Mouse (Mus musculus): ENCODE data around the gene Slc46a1. TPM values are rescaled to one million over a fixed set of nuclear protein-coding genes. Genes with fewer than 3 reads are reported as not detected.

Slc46a1 gene
- total RNA-seq, 2 experiments from 2014 or later, result 1.5 to 2.0 TPM

DNA sequence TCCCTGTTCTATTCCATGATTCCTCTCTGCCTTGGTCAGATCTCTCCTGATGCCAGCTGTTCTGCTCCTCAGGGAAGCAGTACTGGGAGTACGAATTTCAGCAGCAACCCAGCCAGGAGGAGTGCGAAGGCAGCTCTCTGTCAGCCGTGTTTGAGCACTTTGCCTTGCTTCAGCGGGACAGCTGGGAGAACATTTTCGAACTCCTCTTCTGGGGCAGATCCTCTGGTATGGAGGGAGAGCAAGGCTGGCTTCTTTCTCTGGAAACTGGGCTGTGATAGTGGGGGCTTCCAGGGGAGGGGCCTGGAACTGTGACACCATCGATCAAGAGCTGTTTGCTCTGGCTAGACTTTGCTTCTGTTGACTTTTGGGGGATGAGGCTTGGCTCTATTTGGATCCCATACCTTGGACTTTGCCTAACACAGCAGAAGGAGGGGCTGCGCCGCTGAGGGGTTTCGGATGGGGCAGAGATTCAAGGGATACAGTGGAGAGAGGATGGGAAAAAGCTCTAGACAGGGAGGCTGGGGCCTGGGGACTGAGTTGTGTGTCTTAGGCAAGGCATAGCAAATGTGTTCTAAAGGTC, 35.2 kb downstream of the Slc46a1 start:
- intact Hi-C loops (cut with DNase I), result no loop called here
- DNase-seq, result no peak

DNA sequence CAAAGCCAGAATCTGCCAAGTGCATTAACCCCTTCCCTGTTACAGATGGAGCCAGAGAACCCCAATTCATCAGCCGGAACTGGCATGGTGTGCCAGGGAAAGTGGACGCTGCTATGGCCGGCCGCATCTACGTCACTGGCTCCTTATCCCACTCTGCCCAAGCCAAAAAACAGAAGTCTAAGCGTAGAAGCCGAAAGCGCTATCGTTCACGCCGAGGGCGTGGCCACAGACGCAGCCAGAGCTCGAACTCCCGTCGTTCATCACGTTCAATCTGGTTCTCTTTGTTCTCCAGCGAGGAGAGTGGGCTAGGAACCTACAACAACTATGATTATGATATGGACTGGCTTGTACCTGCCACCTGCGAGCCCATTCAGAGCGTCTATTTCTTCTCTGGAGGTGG, 36.0 kb downstream of the Slc46a1 start:
- DNase-seq, result no peak

DNA sequence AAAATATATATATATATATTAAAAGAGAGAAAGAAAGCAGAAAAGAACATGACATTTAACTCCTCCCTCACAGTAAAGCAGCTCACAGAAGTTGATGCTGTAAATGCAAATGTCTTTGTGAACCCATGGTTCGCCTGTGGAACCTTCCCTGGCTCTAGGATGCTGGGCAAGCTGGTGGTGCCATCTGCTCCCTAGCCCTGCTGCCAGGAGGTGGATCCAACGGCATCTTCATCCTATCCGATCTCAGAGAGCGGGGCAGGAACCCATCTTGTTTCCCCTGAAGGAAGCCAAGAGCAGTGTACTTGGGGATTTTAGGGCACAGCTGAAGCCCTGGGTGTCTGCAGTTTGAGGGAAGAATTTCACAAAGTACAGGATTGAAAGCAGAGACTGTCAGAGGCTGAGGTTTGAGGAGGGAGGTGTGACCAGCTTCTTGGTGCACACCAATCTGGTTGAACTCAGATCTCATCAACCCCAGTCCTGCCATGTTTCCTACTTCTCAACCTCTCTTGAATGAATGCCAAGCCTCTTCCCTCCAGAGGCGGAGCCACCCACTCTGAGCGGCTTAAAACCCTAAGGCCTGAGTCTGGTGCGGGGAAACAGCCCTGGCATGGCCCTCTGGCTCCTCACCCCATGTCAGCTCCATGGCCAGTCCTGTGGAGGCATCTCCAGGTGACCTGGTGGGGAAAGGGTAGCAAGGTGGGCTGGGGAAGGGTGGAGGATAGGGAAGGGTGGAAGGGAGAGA, 37.6 kb downstream of the Slc46a1 start, which contains the start of gene Sebox:
Sebox (plus strand) TSS at position 539 of the 742 bp plus-strand sequence.
- intact Hi-C loops (cut with DNase I), result no loop called here
- DNase-seq, result no peak

More for the DNA sequence above, 36.0 kb downstream of the Slc46a1 start:
- intact Hi-C loops (cut with DNase I), result no loop called here

DNA sequence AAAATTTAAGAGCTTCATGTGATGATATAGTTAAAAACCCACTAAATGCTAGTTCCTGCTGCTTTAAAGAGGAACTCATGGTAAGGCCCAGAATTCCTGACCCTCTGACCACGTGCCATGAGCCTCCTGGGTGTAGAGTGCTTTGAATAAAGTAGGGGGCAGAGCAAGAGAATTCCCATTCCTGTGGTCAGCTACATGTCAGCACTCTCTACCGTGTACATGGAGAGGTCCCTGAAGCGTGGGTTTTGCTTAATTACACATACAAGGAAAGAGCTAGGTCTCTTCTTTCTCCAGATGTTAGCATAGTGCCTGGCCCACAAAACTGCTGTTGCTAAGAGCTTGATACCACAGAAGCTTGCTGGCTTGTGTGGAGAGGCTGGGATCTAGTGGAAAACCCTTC, 39.9 kb downstream of the Slc46a1 start:
- no peak for DNase-seq
- intact Hi-C loops (cut with DNase I), result no loop called here

DNA sequence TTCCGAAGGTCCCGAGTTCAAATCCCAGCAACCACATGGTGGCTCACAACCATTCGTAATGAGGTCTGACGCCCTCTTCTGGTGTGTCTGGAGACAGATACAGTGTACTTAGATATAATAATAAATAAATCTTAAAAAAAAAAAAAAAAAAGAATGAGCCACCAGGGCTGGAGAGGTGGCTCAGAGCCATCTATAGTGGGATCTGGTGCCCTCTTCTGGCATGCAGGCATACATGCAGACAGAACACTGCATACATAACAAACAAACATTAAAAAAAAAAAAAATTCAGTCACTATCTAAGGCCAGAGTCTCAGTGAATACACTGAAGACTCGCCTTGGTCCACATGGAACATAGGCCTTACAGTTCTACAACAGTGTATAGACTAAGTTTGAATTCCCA, 43.7 kb downstream of the Slc46a1 start:
- intact Hi-C loops (cut with DNase I), result no loop called here
- DNase-seq, result no peak

DNA sequence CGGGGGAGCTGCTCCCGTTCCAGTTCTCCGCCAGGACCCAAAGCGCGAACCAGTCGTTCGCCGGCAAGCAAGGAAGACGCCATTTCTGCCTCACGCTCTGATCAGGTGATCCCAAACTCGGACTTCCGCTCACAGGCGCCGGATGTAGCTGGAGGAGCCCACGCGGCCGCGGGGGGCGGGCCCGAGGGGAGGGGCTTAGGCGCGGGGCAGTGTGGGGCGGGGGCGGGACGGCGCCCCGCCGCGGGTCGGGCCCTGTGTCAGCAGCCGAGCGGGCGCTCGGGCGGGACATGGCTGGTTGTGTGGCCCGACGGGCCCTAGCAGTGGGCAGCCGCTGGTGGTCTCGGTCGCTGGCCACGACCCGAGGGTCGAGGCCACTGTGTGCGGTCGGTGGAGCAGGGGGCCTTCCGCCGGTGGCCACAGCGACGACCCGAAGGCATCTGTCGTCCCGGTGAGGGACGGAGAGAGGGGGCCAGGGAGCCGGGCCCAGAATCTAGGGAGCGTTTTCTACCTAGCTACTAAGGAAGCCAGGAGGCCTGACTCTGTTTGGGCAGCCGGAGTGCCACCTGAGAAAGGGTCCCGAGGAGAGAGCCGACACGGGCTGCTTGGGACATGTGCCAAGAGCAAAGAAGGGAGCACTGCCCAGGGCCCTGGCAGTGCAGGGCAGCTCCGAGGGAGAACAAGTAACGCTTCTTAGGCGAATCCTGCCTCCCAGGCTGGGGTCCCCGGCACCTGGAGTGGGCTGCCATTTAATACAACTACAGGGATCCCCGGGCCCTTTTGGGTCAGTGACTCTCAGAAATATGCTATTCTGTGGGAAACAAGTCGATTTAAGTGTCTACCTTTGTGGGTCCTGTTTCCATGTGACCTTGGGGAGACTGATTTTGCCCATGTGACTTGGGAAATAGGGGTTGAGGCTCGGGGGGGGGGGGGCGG, 46.8 kb downstream of the Slc46a1 start, which contains the start of the genes Tmem199 and Poldip2:
Tmem199 (minus strand) TSS at position 148 of the 933 bp plus-strand sequence.
Poldip2 (plus strand) TSS at position 169 of the 933 bp plus-strand sequence.
- intact Hi-C loops (cut with DNase I), result no loop called here
- DNase-seq, result peak; percentile 92 to 93

DNA sequence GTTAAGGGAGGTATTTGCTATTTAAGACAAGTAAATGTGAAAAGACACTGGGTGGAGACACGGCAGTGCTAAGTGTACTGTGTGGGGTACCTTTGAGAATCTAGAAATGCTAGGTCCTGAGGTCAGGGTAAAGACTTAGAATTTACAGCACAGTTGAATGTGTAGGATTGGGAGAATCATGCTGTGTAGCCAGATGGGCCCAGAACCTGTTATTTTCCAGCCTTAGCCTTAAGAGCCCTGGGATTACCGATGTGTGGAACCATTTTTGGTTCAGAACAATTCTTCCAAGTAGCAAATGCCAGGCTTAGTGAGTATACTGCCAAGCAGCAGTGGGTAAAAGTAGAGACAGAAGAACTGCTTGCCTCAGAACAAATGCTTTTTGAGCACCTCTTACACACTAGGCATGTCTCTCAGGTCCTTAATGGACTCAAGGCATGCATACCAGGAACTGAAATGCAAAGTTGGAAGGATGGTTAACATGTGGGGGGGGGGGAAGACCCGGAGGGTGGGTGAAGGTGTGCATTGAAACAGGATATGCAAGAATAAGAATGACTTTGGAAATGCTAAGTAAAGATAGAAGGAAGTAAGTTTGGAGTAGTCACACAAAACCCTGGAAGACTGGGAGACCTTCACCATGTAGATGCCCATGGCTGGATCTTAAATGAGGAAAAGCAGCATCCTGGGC, 47.8 kb downstream of the Slc46a1 start:
- intact Hi-C loops (cut with DNase I), result no loop called here

DNA sequence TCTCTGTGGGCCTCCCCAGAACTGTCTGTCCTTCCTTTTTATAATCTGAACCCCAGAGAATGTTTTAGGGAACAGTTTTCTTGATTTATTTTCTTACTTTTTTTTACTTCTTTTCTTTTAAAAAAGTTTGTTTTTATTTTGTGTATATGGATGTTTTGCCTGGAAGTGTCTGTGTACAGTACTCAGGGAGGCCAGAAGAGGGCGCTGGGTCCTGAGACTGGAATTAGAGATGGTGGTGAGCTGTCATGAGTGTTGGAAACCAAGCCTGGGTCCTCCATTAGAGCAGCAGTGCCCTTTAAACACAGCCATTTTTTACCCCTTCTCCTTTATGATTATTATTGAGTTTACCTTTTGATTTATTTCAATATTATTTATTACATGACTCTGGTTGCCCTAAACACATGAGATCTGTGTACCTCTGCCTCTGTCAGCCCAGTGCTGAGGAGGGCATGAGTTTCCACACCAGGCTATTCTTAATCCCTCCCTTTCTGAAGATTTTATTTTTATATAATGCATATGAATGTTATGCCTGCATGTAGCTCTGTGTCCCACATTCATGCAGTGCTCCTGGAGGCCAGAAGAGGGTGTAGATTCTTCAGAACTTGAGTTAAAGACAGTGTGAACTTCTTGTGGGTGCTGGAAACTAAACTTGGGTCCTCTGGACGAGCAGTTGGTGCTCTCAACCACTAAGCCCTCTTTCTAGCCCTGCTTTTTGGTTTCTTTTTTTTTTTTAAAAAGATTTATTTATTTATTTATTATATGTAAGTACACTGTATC, 50.2 kb downstream of the Slc46a1 start:
- no peak for DNase-seq
- intact Hi-C loops (cut with DNase I), result no loop called here

More for the DNA sequence above, 47.8 kb downstream of the Slc46a1 start:
- DNase-seq, result no peak

DNA sequence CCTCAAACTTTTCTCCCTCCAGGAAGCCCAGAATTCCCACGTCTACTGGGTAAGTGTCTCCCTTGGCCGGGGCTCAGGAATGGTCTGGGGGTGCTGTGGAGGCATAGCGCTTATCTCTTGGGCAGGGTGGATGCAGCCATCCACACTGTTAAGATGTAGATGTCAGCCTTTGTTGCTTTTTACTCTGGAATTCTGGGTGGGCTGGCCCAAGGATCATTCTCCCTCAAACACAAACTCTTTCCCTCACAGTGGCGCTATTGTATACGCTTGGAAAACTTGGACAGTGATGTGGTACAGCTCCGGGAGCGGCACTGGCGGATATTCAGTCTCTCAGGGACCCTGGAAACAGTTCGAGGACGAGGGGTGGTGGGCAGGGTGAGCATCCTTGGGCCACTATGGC, 53.4 kb downstream of the Slc46a1 start:
- intact Hi-C loops (cut with DNase I), result no loop called here
- no peak for DNase-seq

Other genes starting within 250 kb of the Slc46a1 start
- gene Sdf2, start 220.0 kb upstream of the Slc46a1 start, total RNA-seq (2021), result 10 to 100 TPM; 46.4 to 50.6 TPM
- 10 to 100 TPM; 33.7 to 36.6 TPM for gene Supt6, start 219.7 kb upstream of the Slc46a1 start, total RNA-seq (2021)
- gene 2610507B11Rik, start 203.9 kb upstream of the Slc46a1 start, total RNA-seq (2021), result 100 to 1,000 TPM; 180 to 190 TPM
- under 1 TPM; 0.57 to 0.67 TPM for gene BC030499, start 174.9 kb upstream of the Slc46a1 start, total RNA-seq (2021)
- 1 to 10 TPM; 8.8 to 9.5 TPM for gene Spag5, start 164.2 kb upstream of the Slc46a1 start, total RNA-seq (2021)
- 1 to 10 TPM in 1 of 2 experiments, under 1 TPM in 1; 0.81 to 1.1 TPM for gene Aldoc, start 142.7 kb upstream of the Slc46a1 start, total RNA-seq (2021)
- gene Pigs, start 137.3 kb upstream of the Slc46a1 start, total RNA-seq (2021), result 10 to 100 TPM; 26.4 to 26.8 TPM
- gene Unc119, start 122.2 kb upstream of the Slc46a1 start, total RNA-seq (2021), result 10 to 100 TPM in 1 of 2 experiments, 1 to 10 TPM in 1; 9.0 to 10.1 TPM
- not detected for gene Foxn1, start 79.1 kb upstream of the Slc46a1 start, total RNA-seq (2021)
- gene Slc13a2, start 43.5 kb upstream of the Slc46a1 start, total RNA-seq (2021), result not detected
- gene Sarm1, start 32.1 kb downstream of the Slc46a1 start, total RNA-seq (2021), result under 1 TPM; 0.22 to 0.30 TPM
- gene Vtn, start 33.4 kb downstream of the Slc46a1 start, total RNA-seq (2021), result 10 to 100 TPM; 23.4 to 28.4 TPM
- gene Sebox, start 37.8 kb downstream of the Slc46a1 start, total RNA-seq (2021), result not detected
- 10 to 100 TPM; 14.9 to 16.6 TPM for gene Tmem199, start 46.5 kb downstream of the Slc46a1 start, total RNA-seq (2021)
- gene Poldip2, start 46.5 kb downstream of the Slc46a1 start, total RNA-seq (2021), result 100 to 1,000 TPM; 161 to 163 TPM
- gene Tnfaip1, start 70.6 kb downstream of the Slc46a1 start, total RNA-seq (2021), result 10 to 100 TPM; 62.7 to 66.2 TPM
- 10 to 100 TPM; 50.6 to 53.5 TPM for gene Ift20, start 70.7 kb downstream of the Slc46a1 start, total RNA-seq (2021)
- gene Tmem97, start 85.1 kb downstream of the Slc46a1 start, total RNA-seq (2021), result 10 to 100 TPM; 14.5 to 16.8 TPM
- gene Nlk, start 231.7 kb downstream of the Slc46a1 start, total RNA-seq (2021), result 10 to 100 TPM; 17.2 to 18.5 TPM

All from heart, postnatal 10 days (tissue).